Mouse (Mus musculus): ENCODE measurements around the gene Nrcam.

- TF ChIP-seq CTCF (IDR thresholded peaks at IDR 0.05) = no peak
- TF ChIP-seq POLR2A (IDR thresholded peaks at IDR 0.05; ENCODE audit: insufficient read depth, low read depth, low read length) = no peak
These were observed 125.1 kb downstream of the Nrcam start for GRCm38 (mm10) chr12:44453791-44454190.
